Mouse (Mus musculus) testis, adult 2 months (tissue): ENCODE measurements around the gene Hpdl.

Source experiments
- CTCF ChIP-seq: fragments of 200-500 bp; IDR thresholded peaks from 2 replicates; pipeline ENCODE4 v1.5.1; 2012; ENCODE audit warnings: low read depth, mild to moderate bottlenecking, inconsistent platforms, low read length, moderate library complexity; ENCODE audit not compliant: control insufficient read depth, insufficient read depth, insufficient replicate concordance
- POLR2A ChIP-seq: fragments of 200-500 bp; IDR thresholded peaks from 2 replicates; pipeline ENCODE4 v1.6.1; 2012; ENCODE audit warnings: low read depth, mild to moderate bottlenecking, inconsistent platforms, low read length, moderate library complexity; ENCODE audit not compliant: control insufficient read depth

DNA sequence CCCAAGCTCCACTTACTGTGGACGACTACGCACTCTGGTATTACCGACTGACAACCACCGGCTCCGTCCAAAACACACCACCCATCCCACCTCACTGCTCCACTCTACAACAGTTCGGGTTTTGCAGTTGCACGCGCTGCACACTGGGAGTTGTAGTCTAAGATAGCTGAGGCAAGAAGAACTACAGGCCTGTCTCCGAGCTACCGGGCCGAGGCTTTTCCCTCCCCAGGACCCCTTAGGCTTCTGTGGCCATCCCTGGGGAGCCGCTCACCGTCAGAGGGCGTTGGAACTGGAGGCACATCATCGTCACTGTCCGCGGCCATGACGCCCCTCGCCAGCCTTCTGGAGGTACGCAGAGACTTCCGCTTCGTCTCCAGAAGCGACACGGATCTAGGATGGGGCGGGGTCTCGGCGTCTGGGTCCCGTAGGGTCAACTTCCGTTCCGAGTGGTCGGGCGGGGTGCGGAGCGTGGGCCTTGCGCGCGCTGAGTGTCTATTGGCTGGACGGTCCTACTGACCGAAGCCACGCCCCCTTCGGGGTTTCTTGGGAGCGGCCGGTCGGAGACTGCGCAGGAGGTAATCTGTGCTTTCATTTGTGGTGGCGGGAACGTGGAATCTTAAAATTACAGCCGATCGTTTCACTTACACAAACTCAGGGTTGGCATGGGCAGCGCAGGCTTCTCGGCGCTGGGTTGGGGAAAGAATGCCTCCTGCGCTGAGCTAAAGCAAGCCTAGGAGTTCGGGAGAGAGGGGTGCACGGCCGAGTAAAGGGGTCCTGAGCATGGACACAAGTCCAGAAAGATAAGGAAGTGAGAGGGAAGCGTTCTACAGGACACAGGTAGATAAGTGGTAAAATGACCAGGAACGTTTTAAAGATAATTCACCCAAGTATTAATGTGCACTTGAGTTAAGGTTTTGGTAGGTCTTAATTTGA lies 14.0 kb downstream of the Hpdl start, which contains the start of the genes Toe1 and Mutyh:
- TF ChIP-seq CTCF (no peak), POLR2A (peak; percentile 95)
